ENCODE assay signal across 8 mouse cellular contexts in genomic region chr1:155028735-155029134, GRCm38 (mm10).
DNase-seq lines count a peak whose midpoint lies in the region; ATAC-seq and TF ChIP-seq lines count a peak whose summit lies in the region.

No protein-coding gene starts in this region.

- DNase-seq in spleen, adult 2 months (ENCODE audit: low read depth in 1 of 2, low spot score in 2 of 2): peak in 1 of 2 experiments; percentile 62
- DNase-seq in spleen, adult 12 weeks (ENCODE audit: low spot score): no peak
- DNase-seq in splenic B cell, adult 2 months (ENCODE audit: low read depth, low spot score): peak; percentile 57
- DNase-seq in ovary, postnatal 36 days (ENCODE audit: low spot score): no peak
- DNase-seq in cerebellum, postnatal 14 days: no peak

- WGBS in spleen, adult 2 months: 5% methylated on average over 5 of the region's 5 CpGs
- WGBS in limb, embryonic 13.5 days: 42% methylated on average over 5 of the region's 5 CpGs

- no peaks in the 10 kb centered on the region for H3K36me3 ChIP-seq in erythroblast, embryonic 14.5 days (ENCODE audit: control insufficient read depth)
- H3K36me3 ChIP-seq in spleen, adult 2 months (ENCODE audit: control insufficient read depth, insufficient read depth, low read length): no peaks in the 10 kb centered on the region
- no peaks in the 10 kb centered on the region for H3K36me3 ChIP-seq in limb, embryonic 13.5 days
- H3K36me3 ChIP-seq in splenic B cell, adult 2 months (ENCODE audit: control insufficient read depth, insufficient read depth, low read length, poor library complexity, severe bottlenecking): no peaks in the 10 kb centered on the region

- no peak for ATAC-seq in erythroblast, adult 5-6 weeks (replicated peaks; ENCODE audit: low FRiP score, poor library complexity, severe bottlenecking)
- no peak for ATAC-seq in limb, embryonic 13.5 days (ENCODE audit: low FRiP score, low read depth)

- H3K4me3 ChIP-seq in erythroblast, embryonic 14.5 days (replicated peaks): peak overlapping the region; percentile 52
- peak overlapping the region; percentile 39; the same call in 1 of the 2 replicates for H3K4me3 ChIP-seq in spleen, adult 2 months (ENCODE audit: extremely low read depth, insufficient read depth, insufficient read length)
- H3K4me3 ChIP-seq in limb, embryonic 13.5 days: no peak overlapping the region

- peaks cover 8% of the 10 kb centered on the region for H3K27me3 ChIP-seq in erythroblast, embryonic 14.5 days (ENCODE audit: control insufficient read depth)
- H3K27me3 ChIP-seq in spleen, adult 2 months (ENCODE audit: control insufficient read depth, insufficient read depth, low read length): no peaks in the 10 kb centered on the region
- 0 out of 2 replicates have a peak, but pooled peaks cover 6% of the 10 kb centered on the region for H3K27me3 ChIP-seq in limb, embryonic 13.5 days
- H3K27me3 ChIP-seq in splenic B cell, adult 2 months (ENCODE audit: control insufficient read depth, insufficient read depth, low read length, poor library complexity, severe bottlenecking): no peaks in the 10 kb centered on the region

- no peak for TF ChIP-seq POLR2A in spleen, adult 2 months (IDR thresholded peaks at IDR 0.05; ENCODE audit: low read depth, low read length)

- H3K9me3 ChIP-seq in erythroblast, embryonic 14.5 days (ENCODE audit: control insufficient read depth, low read length): no peaks in the 10 kb centered on the region
- H3K9me3 ChIP-seq in limb, embryonic 13.5 days: no peaks in the 10 kb centered on the region

- peak overlapping the region; percentile 82 for H3K27ac ChIP-seq in spleen, adult 2 months (ENCODE audit: insufficient read depth, low read length)
- H3K27ac ChIP-seq in limb, embryonic 13.5 days: no peak overlapping the region

- H3K4me2 ChIP-seq in limb, embryonic 13.5 days (replicated peaks): peak overlapping the region; percentile 28; the same call in 1 of the 2 replicates

- H3K9ac ChIP-seq in limb, embryonic 13.5 days: no peak overlapping the region

- TF ChIP-seq CTCF in spleen, adult 2 months (IDR thresholded peaks at IDR 0.05; ENCODE audit: extremely low read depth, insufficient read depth, insufficient read length, insufficient replicate concordance): no peak

- peaks cover 58% of the 10 kb centered on the region for H3K4me1 ChIP-seq in erythroblast, embryonic 14.5 days (ENCODE audit: control insufficient read depth)
- peaks cover 28% of the 10 kb centered on the region; the same call in 1 of the 2 replicates for H3K4me1 ChIP-seq in spleen, adult 2 months (ENCODE audit: control insufficient read depth, insufficient read depth, insufficient read length)
- H3K4me1 ChIP-seq in limb, embryonic 13.5 days: peaks cover 34% of the 10 kb centered on the region
